Mouse (Mus musculus) embryonic facial prominence, embryonic 11.5 days (tissue): ENCODE results near the gene Csnk1g1. TPM values are rescaled to one million over a fixed set of nuclear protein-coding genes. Genes with fewer than 3 reads are reported as not detected.
A peak's percentile ranks its signal among the peaks of the same experiment; 100 is the strongest.

ENCODE experiments used
- ATAC-seq: fragments of 200-750 bp; cut with Nextera tagmentation; replicated peaks from 2 replicates; pipeline ENCODE4 v1.8.0; 2017; ENCODE audit warnings: low read depth; ENCODE audit not compliant: insufficient number of reproducible peaks, low FRiP score, low TSS enrichment
- DNase-seq: peaks from one replicate; pipeline ENCODE4 v3.0.0-alpha.2; 2015; ENCODE audit warnings: low spot score
- H3K27ac ChIP-seq: fragments of 300-500 bp; sonication (generic); replicated peaks from 2 replicates; pipeline ENCODE4 v1.5.1; 2014; ENCODE audit warnings: mild to moderate bottlenecking, low read depth, low read length, control low read depth
- H3K27me3 ChIP-seq: fragments of 300-500 bp; sonication (generic); 2 replicates; pipeline ENCODE4 v1.6.1; 2014; ENCODE audit warnings: mild to moderate bottlenecking, low read length, moderate library complexity, mixed read lengths; ENCODE audit not compliant: control insufficient read depth, insufficient read depth
- H3K36me3 ChIP-seq: fragments of 300-500 bp; sonication (generic); replicated peaks from 2 replicates; pipeline ENCODE4 v1.6.1; 2014; ENCODE audit warnings: low read depth, mild to moderate bottlenecking, low read length, moderate library complexity, mixed read lengths; ENCODE audit not compliant: control insufficient read depth, insufficient read depth
- H3K4me1 ChIP-seq: fragments of 300-500 bp; sonication (generic); 2 replicates; pipeline ENCODE4 v1.6.1; 2014; ENCODE audit warnings: low read length, mixed read lengths; ENCODE audit not compliant: control insufficient read depth, insufficient read depth
- H3K4me2 ChIP-seq: fragments of 300-500 bp; sonication (generic); 2 replicates; pipeline ENCODE4 v1.6.1; 2014; ENCODE audit warnings: low read depth, mild to moderate bottlenecking, control low read depth, low read length, moderate library complexity
- H3K4me3 ChIP-seq: fragments of 300-500 bp; sonication (generic); 2 replicates; pipeline ENCODE4 v1.5.1; 2014; ENCODE audit warnings: low read depth, low read length, control low read depth
- H3K9ac ChIP-seq: fragments of 300-500 bp; sonication (generic); replicated peaks from 2 replicates; pipeline ENCODE4 v1.6.1; 2014; ENCODE audit warnings: mild to moderate bottlenecking, control low read depth, low read length
- H3K9me3 ChIP-seq: fragments of 300-500 bp; sonication (generic); replicated peaks from 2 replicates; pipeline ENCODE4 v1.6.1; 2016; ENCODE audit warnings: mild to moderate bottlenecking, low read length, inconsistent platforms, mixed read lengths; ENCODE audit not compliant: control insufficient read depth
- WGBS: fragments of 180-500 bp; shearing (Covaris S2); extraction: QIAGEN DNeasy Blood & Tissue Kit; methylation state at CpG from one replicate; pipeline ENCODE4 v1.1.7; 2014; 5-methylcytosine and 5-hydroxymethylcytosine counted together
- polyA plus RNA-seq: library from polyadenylated mRNA; unstranded; fragments of >200 nt; fragmentation: Nextera tagmentation; extraction: Ambion mirVana; gene quantifications from 2 replicates; pipeline ENCODE4 v1.2.1, GENCODE M21; 2014

Gene Csnk1g1
- polyA plus RNA-seq, 1 experiment from 2014 or later, result 17.3 TPM

- DNase-seq, result no peak
- ATAC-seq, result no peak
- no peaks in the 10 kb centered on the region for H3K27me3 ChIP-seq
- no peak overlapping the region for H3K9ac ChIP-seq
- H3K27ac ChIP-seq, result no peak overlapping the region
- no peak overlapping the region for H3K4me2 ChIP-seq
- WGBS, result 83% methylated on average over 3 of the region's 3 CpGs
- H3K4me1 ChIP-seq, result no peaks in the 10 kb centered on the region
- H3K4me3 ChIP-seq, result no peak overlapping the region
- H3K36me3 ChIP-seq, result no peaks in the 10 kb centered on the region; the same call in none of the 2 replicates
- H3K9me3 ChIP-seq, result no peaks in the 10 kb centered on the region
These were observed 42.4 kb downstream of the Csnk1g1 start for GRCm38 (mm10) chr9:65951082-65951587.

GRCm38 (mm10) chr9:65970009-65970408, 61.3 kb downstream of the Csnk1g1 start:
- Histone ChIP-seq H3K27ac (no peak overlapping the region), H3K27me3 (no peaks in the 10 kb centered on the region), H3K4me1 (0 out of 2 replicates have a peak, but pooled peaks cover 2% of the 10 kb centered on the region), H3K9me3 (no peaks in the 10 kb centered on the region), H3K36me3 (no peaks in the 10 kb centered on the region), H3K4me2 (no peak overlapping the region), H3K9ac (no peak overlapping the region), H3K4me3 (no peak overlapping the region)
- WGBS, result 78% methylated on average over 3 of the region's 3 CpGs
- ATAC-seq (no peak), DNase-seq (no peak)

- Histone ChIP-seq H3K9ac (no peak overlapping the region), H3K4me1 (0 out of 2 replicates have a peak, but pooled peaks cover 2% of the 10 kb centered on the region), H3K27me3 (no peaks in the 10 kb centered on the region), H3K4me3 (no peak overlapping the region), H3K36me3 (no peaks in the 10 kb centered on the region), H3K9me3 (no peaks in the 10 kb centered on the region), H3K27ac (no peak overlapping the region), H3K4me2 (no peak overlapping the region)
- ATAC-seq (no peak), DNase-seq (peak; percentile 78)
- WGBS, result 31% methylated on average over 2 of the region's 2 CpGs
These were observed 64.5 kb downstream of the Csnk1g1 start for GRCm38 (mm10) chr9:65973206-65973605.

GRCm38 (mm10) chr9:65975886-65976285, 67.2 kb downstream of the Csnk1g1 start:
- Histone ChIP-seq H3K4me1 (0 out of 2 replicates have a peak, but pooled peaks cover 2% of the 10 kb centered on the region), H3K36me3 (no peaks in the 10 kb centered on the region), H3K27me3 (no peaks in the 10 kb centered on the region), H3K4me2 (no peak overlapping the region), H3K27ac (no peak overlapping the region), H3K9ac (no peak overlapping the region), H3K9me3 (no peaks in the 10 kb centered on the region), H3K4me3 (no peak overlapping the region)
- ATAC-seq (no peak), DNase-seq (peak; percentile 31)

- 78% methylated on average over 1 of the region's 1 CpGs for WGBS
- DNase-seq, result no peak
- Histone ChIP-seq H3K9ac (no peak overlapping the region), H3K4me1 (no peaks in the 10 kb centered on the region), H3K9me3 (no peaks in the 10 kb centered on the region), H3K4me3 (no peak overlapping the region), H3K27ac (no peak overlapping the region), H3K36me3 (no peaks in the 10 kb centered on the region), H3K4me2 (no peak overlapping the region), H3K27me3 (no peaks in the 10 kb centered on the region)
- ATAC-seq, result no peak
These were observed 74.1 kb downstream of the Csnk1g1 start for GRCm38 (mm10) chr9:65982841-65983240.

GRCm38 (mm10) chr9:65987021-65987420, 78.3 kb downstream of the Csnk1g1 start:
- H3K4me2 ChIP-seq, result no peak overlapping the region
- no peak overlapping the region for H3K4me3 ChIP-seq
- no peaks in the 10 kb centered on the region for H3K27me3 ChIP-seq
- ATAC-seq, result no peak
- no peak overlapping the region for H3K27ac ChIP-seq
- no peaks in the 10 kb centered on the region for H3K4me1 ChIP-seq
- no peaks in the 10 kb centered on the region for H3K9me3 ChIP-seq
- DNase-seq, result no peak
- no peak overlapping the region for H3K9ac ChIP-seq
- 88% methylated on average over 5 of the region's 5 CpGs for WGBS
- H3K36me3 ChIP-seq, result no peaks in the 10 kb centered on the region

GRCm38 (mm10) chr9:65995603-65996376, 87.1 kb downstream of the Csnk1g1 start:
- WGBS, result 92% methylated on average over 7 of the region's 7 CpGs
- no peak overlapping the region for H3K27ac ChIP-seq
- H3K36me3 ChIP-seq, result no peaks in the 10 kb centered on the region
- no peak overlapping the region for H3K4me3 ChIP-seq
- ATAC-seq (no peak), DNase-seq (no peak)
- no peak overlapping the region for H3K9ac ChIP-seq
- no peaks in the 10 kb centered on the region for H3K27me3 ChIP-seq
- no peak overlapping the region for H3K4me2 ChIP-seq
- H3K4me1 ChIP-seq, result no peaks in the 10 kb centered on the region
- no peaks in the 10 kb centered on the region for H3K9me3 ChIP-seq

GRCm38 (mm10) chr9:65998965-65999364, 90.2 kb downstream of the Csnk1g1 start:
- no peak for ATAC-seq
- H3K27ac ChIP-seq, result no peak overlapping the region

More at GRCm38 (mm10) chr9:65998965-65999364, 90.2 kb downstream of the Csnk1g1 start:
- no peak for DNase-seq
- H3K9me3 ChIP-seq, result no peaks in the 10 kb centered on the region
- no peaks in the 10 kb centered on the region for H3K27me3 ChIP-seq
- H3K9ac ChIP-seq, result no peak overlapping the region
- H3K4me2 ChIP-seq, result no peak overlapping the region
- no peaks in the 10 kb centered on the region for H3K4me1 ChIP-seq
- 63% methylated on average over 5 of the region's 5 CpGs for WGBS
- no peak overlapping the region for H3K4me3 ChIP-seq
- no peaks in the 10 kb centered on the region for H3K36me3 ChIP-seq
